Mouse (Mus musculus): Measurements from ENCODE around the gene Olfr1033. TPM values are rescaled to one million over a fixed set of nuclear protein-coding genes. Genes with fewer than 3 reads are reported as not detected.
"Not testable (repeated sequence)": the region's sequence is repeated elsewhere in the genome, so short reads cannot be mapped to it uniquely, and the experiment has no call there.

Olfr1033 gene
- polyA plus RNA-seq, 2 experiments = 0.73 to 1.1 TPM

DNA sequence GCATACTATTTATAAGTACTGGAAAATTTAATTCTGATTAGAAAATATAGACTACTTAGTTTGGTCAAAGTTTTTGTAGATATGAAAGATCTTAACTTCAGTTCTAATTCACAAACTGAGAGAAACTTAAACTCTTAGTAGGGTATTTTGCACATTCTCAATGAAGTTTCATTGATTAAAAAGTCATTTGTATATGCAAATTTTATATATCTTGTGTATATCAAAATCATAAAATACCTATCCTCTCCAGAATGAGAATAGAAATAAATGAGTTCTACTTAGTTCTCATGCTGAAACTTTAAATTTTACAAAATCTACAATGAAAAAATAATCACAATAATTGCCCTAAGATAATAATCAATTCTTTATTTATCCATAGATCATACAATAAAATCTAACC, 25.1 kb downstream of the Olfr1033 start, which contains the start of gene Olfr1034:
Gene Olfr1034 (plus strand): TSS at position 301 of the 400 bp plus-strand sequence.
- DNase-seq (ENCODE audit: low spot score) = no peak
- H3K4me3 ChIP-seq (replicated peaks; ENCODE audit: low read length) = no peak within 1 kb of the TSS

GRCm38 (mm10) chr2:86050777-86051176, 30.3 kb downstream of the Olfr1033 start:
- H3K4me3 ChIP-seq (replicated peaks; ENCODE audit: low read length); H3K4me2 ChIP-seq (replicated peaks; ENCODE audit: low read depth, low read length, severe bottlenecking); H3K9me3 ChIP-seq (ENCODE audit: control insufficient read depth, low read length); H3K36me3 ChIP-seq (ENCODE audit: control insufficient read depth, insufficient read depth, low read length); H3K27me3 ChIP-seq (ENCODE audit: control insufficient read depth, insufficient read depth, low read length); H3K4me1 ChIP-seq (ENCODE audit: control insufficient read depth, insufficient read depth, low read length); H3K27ac ChIP-seq (replicated peaks; ENCODE audit: low read depth, low read length); H3K9ac ChIP-seq (ENCODE audit: low read depth, low read length, severe bottlenecking); DNase-seq (ENCODE audit: low spot score); ATAC-seq (ENCODE audit: low FRiP score, low read depth): not testable (repeated sequence)

More for the DNA sequence above, 25.1 kb downstream of the Olfr1033 start, which contains the start of gene Olfr1034:
- Histone ChIP-seq H3K9me3 (ENCODE audit: control insufficient read depth, low read length) (no peaks in the 10 kb centered on the region), H3K4me1 (ENCODE audit: control insufficient read depth, insufficient read depth, low read length) (no peaks in the 10 kb centered on the region), H3K4me2 (replicated peaks; ENCODE audit: low read depth, low read length, severe bottlenecking) (no peak within 1 kb of the TSS), H3K9ac (ENCODE audit: low read depth, low read length, severe bottlenecking) (no peak within 1 kb of the TSS), H3K27me3 (ENCODE audit: control insufficient read depth, insufficient read depth, low read length) (no peaks in the 10 kb centered on the region), H3K36me3 (ENCODE audit: control insufficient read depth, insufficient read depth, low read length) (no peaks in the 10 kb centered on the region), H3K27ac (replicated peaks; ENCODE audit: low read depth, low read length) (no peak within 1 kb of the TSS)
- TF ChIP-seq POLR2A (IDR thresholded peaks at IDR 0.05; ENCODE audit: borderline replicate concordance, extremely low read depth, insufficient read depth, insufficient read length) = no peak
- no peak for ATAC-seq (ENCODE audit: low FRiP score, low read depth)

GRCm38 (mm10) chr2:86063766-86064165, 43.3 kb downstream of the Olfr1033 start:
- H3K36me3 ChIP-seq (ENCODE audit: control insufficient read depth, insufficient read depth, low read length); H3K9ac ChIP-seq (ENCODE audit: low read depth, low read length, severe bottlenecking); H3K27ac ChIP-seq (replicated peaks; ENCODE audit: low read depth, low read length); DNase-seq (ENCODE audit: low spot score); ATAC-seq (ENCODE audit: low FRiP score, low read depth); H3K4me1 ChIP-seq (ENCODE audit: control insufficient read depth, insufficient read depth, low read length); H3K4me3 ChIP-seq (replicated peaks; ENCODE audit: low read length); H3K27me3 ChIP-seq (ENCODE audit: control insufficient read depth, insufficient read depth, low read length); H3K4me2 ChIP-seq (replicated peaks; ENCODE audit: low read depth, low read length, severe bottlenecking); H3K9me3 ChIP-seq (ENCODE audit: control insufficient read depth, low read length): not testable (repeated sequence)
- WGBS = 97% methylated on average over 2 of the region's 2 CpGs

DNA sequence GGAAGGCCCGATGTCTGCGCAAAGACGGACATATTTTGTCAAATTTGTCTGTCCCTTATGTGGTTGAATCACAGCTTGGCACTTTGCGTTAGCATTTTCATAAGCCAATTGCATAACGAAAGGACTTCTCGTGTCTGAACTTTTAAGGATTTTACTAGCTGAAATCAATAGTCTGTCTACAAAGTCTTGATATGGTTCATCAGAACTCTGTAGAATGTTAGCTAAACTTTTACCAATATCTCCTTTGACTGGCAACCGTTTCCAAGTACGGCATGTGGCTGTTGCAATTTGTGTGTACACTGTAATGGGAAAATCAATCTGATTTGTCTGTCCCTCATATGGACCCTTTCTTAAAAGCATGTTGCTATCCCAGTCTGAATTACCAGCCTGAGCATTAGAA, 49.8 kb downstream of the Olfr1033 start:
- no peak overlapping the region for H3K27ac ChIP-seq (replicated peaks; ENCODE audit: low read depth, low read length)

GRCm38 (mm10) chr2:86073692-86074091, 53.3 kb downstream of the Olfr1033 start, which contains the start of gene Olfr1036:
Gene Olfr1036, plus strand, starts transcription at chr2:86073992.
- H3K36me3 ChIP-seq (ENCODE audit: control insufficient read depth, insufficient read depth, low read length); H3K4me2 ChIP-seq (replicated peaks; ENCODE audit: low read depth, low read length, severe bottlenecking); H3K27ac ChIP-seq (replicated peaks; ENCODE audit: low read depth, low read length); H3K9ac ChIP-seq (ENCODE audit: low read depth, low read length, severe bottlenecking); H3K4me1 ChIP-seq (ENCODE audit: control insufficient read depth, insufficient read depth, low read length); H3K27me3 ChIP-seq (ENCODE audit: control insufficient read depth, insufficient read depth, low read length); ATAC-seq (ENCODE audit: low FRiP score, low read depth); H3K9me3 ChIP-seq (ENCODE audit: control insufficient read depth, low read length); DNase-seq (ENCODE audit: low spot score); H3K4me3 ChIP-seq (replicated peaks; ENCODE audit: low read length): not testable (repeated sequence)

More for the DNA sequence above, 49.8 kb downstream of the Olfr1033 start:
- Histone ChIP-seq H3K4me2 (replicated peaks; ENCODE audit: low read depth, low read length, severe bottlenecking) (no peak overlapping the region), H3K9me3 (ENCODE audit: control insufficient read depth, low read length) (no peaks in the 10 kb centered on the region), H3K4me3 (replicated peaks; ENCODE audit: low read length) (no peak overlapping the region), H3K9ac (ENCODE audit: low read depth, low read length, severe bottlenecking) (no peak overlapping the region), H3K4me1 (ENCODE audit: control insufficient read depth, insufficient read depth, low read length) (no peaks in the 10 kb centered on the region), H3K27me3 (ENCODE audit: control insufficient read depth, insufficient read depth, low read length) (no peaks in the 10 kb centered on the region), H3K36me3 (ENCODE audit: control insufficient read depth, insufficient read depth, low read length) (no peaks in the 10 kb centered on the region)
- ATAC-seq (ENCODE audit: low FRiP score, low read depth) (no peak), DNase-seq (ENCODE audit: low spot score) (no peak)
- WGBS = 94% methylated on average over 8 of the region's 8 CpGs
- TF ChIP-seq POLR2A (IDR thresholded peaks at IDR 0.05; ENCODE audit: borderline replicate concordance, extremely low read depth, insufficient read depth, insufficient read length) = no peak

DNA sequence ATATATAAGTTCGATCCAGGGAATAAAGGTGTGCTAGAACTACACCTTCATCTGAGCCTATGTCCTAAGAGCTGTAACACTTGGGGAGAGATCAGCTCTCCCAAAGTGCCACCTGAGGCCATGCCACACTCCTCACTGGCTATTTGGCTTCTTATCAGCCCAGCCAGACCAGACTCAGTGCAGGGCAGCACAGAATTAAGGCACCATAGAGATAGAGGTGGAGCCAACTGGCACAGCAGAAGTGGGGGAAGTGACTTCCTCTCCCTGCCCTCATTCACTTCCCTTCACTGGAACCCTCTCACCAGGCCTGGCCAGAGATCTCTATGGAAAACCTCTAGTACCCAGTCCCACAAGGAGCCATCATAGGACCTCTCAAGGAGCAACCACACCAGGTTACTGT, 60.0 kb downstream of the Olfr1033 start:
- H3K36me3 ChIP-seq (ENCODE audit: control insufficient read depth, insufficient read depth, low read length); H3K9me3 ChIP-seq (ENCODE audit: control insufficient read depth, low read length); H3K27me3 ChIP-seq (ENCODE audit: control insufficient read depth, insufficient read depth, low read length); H3K9ac ChIP-seq (ENCODE audit: low read depth, low read length, severe bottlenecking); H3K27ac ChIP-seq (replicated peaks; ENCODE audit: low read depth, low read length); H3K4me3 ChIP-seq (replicated peaks; ENCODE audit: low read length); DNase-seq (ENCODE audit: low spot score); H3K4me2 ChIP-seq (replicated peaks; ENCODE audit: low read depth, low read length, severe bottlenecking); H3K4me1 ChIP-seq (ENCODE audit: control insufficient read depth, insufficient read depth, low read length); ATAC-seq (ENCODE audit: low FRiP score, low read depth): not testable (repeated sequence)
- 90% methylated on average over 1 of the region's 1 CpGs for WGBS
